Mouse (Mus musculus): ENCODE data around the gene Pigv.

DNA sequence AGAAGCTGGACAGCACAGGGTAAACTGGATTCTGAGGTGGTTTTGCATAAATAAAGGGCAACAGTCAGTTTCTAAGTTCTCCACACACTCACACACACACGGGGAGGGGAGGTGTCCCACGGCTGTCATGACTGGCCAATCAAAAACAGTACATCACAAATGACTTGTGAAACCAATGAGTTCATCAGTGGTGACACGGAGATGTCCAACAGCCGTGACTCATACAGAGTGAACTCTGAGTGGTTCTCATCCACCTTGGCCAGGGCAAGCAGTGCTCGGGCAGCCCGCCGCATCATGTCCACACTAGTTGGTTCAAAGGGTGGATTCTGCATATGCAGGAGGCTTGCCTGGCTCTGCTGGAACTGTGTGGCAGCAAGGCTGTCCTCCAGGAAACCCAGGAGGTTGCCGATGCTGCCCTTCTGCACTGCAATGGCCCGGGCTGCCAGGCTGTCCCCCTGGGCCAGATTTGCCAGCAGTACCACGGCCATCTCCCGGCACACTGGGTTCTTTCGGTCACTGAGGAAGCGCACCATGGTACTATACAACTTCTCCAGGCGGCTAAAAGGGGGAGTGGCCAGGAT, 7.8 kb upstream of the Pigv start:
- TF ChIP-seq CTCF (IDR thresholded peaks at IDR 0.05) (no peak), EP300 (IDR thresholded peaks at IDR 0.05) (no peak)
